Mouse (Mus musculus) effector memory CD4-positive, alpha-beta T cell, adult 5 months (primary cell): ENCODE data around the gene Qtrt1. TPM values are rescaled to one million over a fixed set of nuclear protein-coding genes. Genes with fewer than 3 reads are reported as not detected.

Source experiments
- polyA plus RNA-seq: library from polyadenylated mRNA; unstranded; fragments of 100-300 nt; shearing (Covaris generic); gene quantifications from one replicate; pipeline ENCODE4 v1.2.1, GENCODE M21; 2017

Qtrt1 gene
- 49.9 TPM for polyA plus RNA-seq

GRCm38 (mm10) chr9:21411669-21412550 is at the start of gene Qtrt1:
Gene Qtrt1 (plus strand): TSS chr9:21411837.

GRCm38 (mm10) chr9:21367357-21368111 is 44.1 kb upstream of the Qtrt1 start, which contains the start of gene Ilf3:
Gene Ilf3 (plus strand): TSS chr9:21367871.

GRCm38 (mm10) chr9:21424631-21425555 is 13.3 kb downstream of the Qtrt1 start, which contains the start of gene Dnm2:
Gene Dnm2 (plus strand): TSS chr9:21424908.

Other genes with a start within 250 kb of the Qtrt1 start
- gene Pde4a, start 246.1 kb upstream of the Qtrt1 start, polyA plus RNA-seq = 3.2 TPM
- 27.0 TPM for gene Keap1, start 172.5 kb upstream of the Qtrt1 start, polyA plus RNA-seq
- gene S1pr5, start 163.4 kb upstream of the Qtrt1 start, polyA plus RNA-seq = 0.79 TPM
- gene Atg4d, start 146.5 kb upstream of the Qtrt1 start, polyA plus RNA-seq = 68.1 TPM
- gene Kri1, start 123.9 kb upstream of the Qtrt1 start, polyA plus RNA-seq = 25.7 TPM
- gene Cdkn2d, start 120.4 kb upstream of the Qtrt1 start, polyA plus RNA-seq = 50.4 TPM
- gene Ap1m2, start 99.5 kb upstream of the Qtrt1 start, polyA plus RNA-seq = 1.1 TPM
- 292 TPM for gene Slc44a2, start 91.1 kb upstream of the Qtrt1 start, polyA plus RNA-seq
- 58.8 TPM for gene Ilf3, start 44.0 kb upstream of the Qtrt1 start, polyA plus RNA-seq
- 262 TPM for gene Dnm2, start 13.1 kb downstream of the Qtrt1 start, polyA plus RNA-seq
- 5.4 TPM for gene Tmed1, start 98.4 kb downstream of the Qtrt1 start, polyA plus RNA-seq
- 52.1 TPM for gene AB124611, start 114.3 kb downstream of the Qtrt1 start, polyA plus RNA-seq
- gene Carm1, start 135.1 kb downstream of the Qtrt1 start, polyA plus RNA-seq = 44.2 TPM
- gene Timm29, start 180.9 kb downstream of the Qtrt1 start, polyA plus RNA-seq = 16.6 TPM
- 11.6 TPM for gene Yipf2, start 181.0 kb downstream of the Qtrt1 start, polyA plus RNA-seq
- gene Smarca4, start 204.3 kb downstream of the Qtrt1 start, polyA plus RNA-seq = 55.9 TPM